Mouse (Mus musculus) testis, adult 2 months (tissue): ENCODE measurements around the gene Galnt17.

Experiments used
- CTCF ChIP-seq: fragments of 200-500 bp; IDR thresholded peaks from 2 replicates; pipeline ENCODE4 v1.5.1; 2012; ENCODE audit warnings: low read depth, mild to moderate bottlenecking, inconsistent platforms, low read length, moderate library complexity; ENCODE audit not compliant: control insufficient read depth, insufficient read depth, insufficient replicate concordance
- POLR2A ChIP-seq: fragments of 200-500 bp; IDR thresholded peaks from 2 replicates; pipeline ENCODE4 v1.6.1; 2012; ENCODE audit warnings: low read depth, mild to moderate bottlenecking, inconsistent platforms, low read length, moderate library complexity; ENCODE audit not compliant: control insufficient read depth

- TF ChIP-seq CTCF (no peak), POLR2A (no peak)
Observed at GRCm38 (mm10) chr5:130862302-130862701, 446.0 kb downstream of the Galnt17 start.
